Mouse (Mus musculus): Measurements from ENCODE around the gene Rad51c. TPM values are rescaled to one million over a fixed set of nuclear protein-coding genes. Genes with fewer than 3 reads are reported as not detected.

Gene Rad51c
- polyA plus RNA-seq, 1 experiment from 2014 or later, result 12.3 TPM

Other genes with a start within 250 kb of the Rad51c start
- gene Ppm1e, start 45.9 kb downstream of the Rad51c start, polyA plus RNA-seq (2016; fragmentation: Nextera tagmentation; extraction: Ambion mirVana), result 5.4 and 9.2 TPM in 2 replicates
- gene Tex14, start 111 bp upstream of the Rad51c start, polyA plus RNA-seq (2016; fragmentation: Nextera tagmentation; extraction: Ambion mirVana), result not detected in 2 replicates
- not detected in 2 replicates for gene Gm11492, start 161.7 kb upstream of the Rad51c start, polyA plus RNA-seq (2016; fragmentation: Nextera tagmentation; extraction: Ambion mirVana)
- 7.4 and 11.2 TPM in 2 replicates for gene Sept4, start 163.9 kb upstream of the Rad51c start, polyA plus RNA-seq (2016; fragmentation: Nextera tagmentation; extraction: Ambion mirVana)
- gene Mtmr4, start 187.2 kb upstream of the Rad51c start, polyA plus RNA-seq (2016; fragmentation: Nextera tagmentation; extraction: Ambion mirVana), result 68.8 and 70.5 TPM in 2 replicates
- 0.39 and 0.46 TPM in 2 replicates for gene Hsf5, start 212.2 kb upstream of the Rad51c start, polyA plus RNA-seq (2016; fragmentation: Nextera tagmentation; extraction: Ambion mirVana)